Mouse (Mus musculus) neural tube, embryonic 14.5 days (tissue): ENCODE measurements around the gene Icosl. TPM values are rescaled to one million over a fixed set of nuclear protein-coding genes. Genes with fewer than 3 reads are reported as not detected.
"Not testable (repeated sequence)": the region's sequence is repeated elsewhere in the genome, so short reads cannot be mapped to it uniquely, and the experiment has no call there.

Experiments used
- ATAC-seq: fragments of 200-750 bp; cut with Nextera tagmentation; 2 replicates; pipeline ENCODE4 v1.8.0; 2017; ENCODE audit warnings: low read depth, mild to moderate bottlenecking, moderate TSS enrichment, moderate library complexity
- H3K27ac ChIP-seq: fragments of 300-500 bp; sonication (generic); 2 replicates; pipeline ENCODE4 v1.5.1; 2014; ENCODE audit warnings: low read depth, mild to moderate bottlenecking, control low read depth, low read length, moderate library complexity, mixed read lengths
- H3K27me3 ChIP-seq: fragments of 300-500 bp; sonication (generic); 2 replicates; pipeline ENCODE4 v1.6.1; 2014; ENCODE audit warnings: low read length; ENCODE audit not compliant: control insufficient read depth, insufficient read depth
- H3K36me3 ChIP-seq: fragments of 300-500 bp; sonication (generic); 2 replicates; pipeline ENCODE4 v1.6.1; 2014; ENCODE audit warnings: low read length, mixed read lengths; ENCODE audit not compliant: control insufficient read depth, insufficient read depth
- H3K4me1 ChIP-seq: fragments of 300-500 bp; sonication (generic); 2 replicates; pipeline ENCODE4 v1.6.1; 2014; ENCODE audit warnings: low read length; ENCODE audit not compliant: control insufficient read depth, insufficient read depth
- H3K4me2 ChIP-seq: fragments of 300-500 bp; sonication (generic); 2 replicates; pipeline ENCODE4 v1.6.1; 2014; ENCODE audit warnings: mild to moderate bottlenecking, low read depth, low read length, control low read depth
- H3K4me3 ChIP-seq: fragments of 300-500 bp; sonication (generic); 2 replicates; pipeline ENCODE4 v1.5.1; 2014; ENCODE audit warnings: low read depth, low read length, control low read depth, mixed read lengths
- H3K9ac ChIP-seq: fragments of 300-500 bp; sonication (generic); replicated peaks from 2 replicates; pipeline ENCODE4 v1.6.1; 2014; ENCODE audit warnings: low read depth, mild to moderate bottlenecking, control low read depth, low read length, mixed read lengths
- H3K9me3 ChIP-seq: fragments of 300-500 bp; sonication (generic); 2 replicates; pipeline ENCODE4 v1.6.1; 2016; ENCODE audit warnings: low read length; ENCODE audit not compliant: control insufficient read depth
- WGBS: fragments of 180-500 bp; shearing (Covaris S2); extraction: QIAGEN DNeasy Blood & Tissue Kit; methylation state at CpG from one replicate; pipeline ENCODE4 v1.1.7; 2014; 5-methylcytosine and 5-hydroxymethylcytosine counted together
- polyA plus RNA-seq: library from polyadenylated mRNA; unstranded; fragments of >200 nt; fragmentation: Nextera tagmentation; extraction: Ambion mirVana; gene quantifications from 2 replicates; pipeline ENCODE4 v1.2.1, GENCODE M21; 2014

Icosl gene
- polyA plus RNA-seq = 0.56 and 1.1 TPM in 2 replicates

GRCm38 (mm10) chr10:78069101-78070011 lies at the start of gene Icosl:
Gene Icosl, plus strand, starts transcription at chr10:78069302.
- no peak within 1 kb of the TSS for H3K27ac ChIP-seq
- no peaks in the 10 kb centered on the region for H3K4me1 ChIP-seq
- H3K9ac ChIP-seq = peak within 1 kb of the TSS; percentile 52
- peak within 1 kb of the TSS; percentile 43 for H3K4me3 ChIP-seq
- no peaks in the 10 kb centered on the region for H3K9me3 ChIP-seq
- no peaks in the 10 kb centered on the region for H3K36me3 ChIP-seq
- ATAC-seq = peak; percentile 87
- peak within 1 kb of the TSS; percentile 97 for H3K4me2 ChIP-seq
- under 1% methylated on average over 65 of the region's 66 CpGs for WGBS
- peaks cover 5% of the 10 kb centered on the region; the same call in 1 of the 2 replicates for H3K27me3 ChIP-seq

- not testable (repeated sequence) for H3K27ac ChIP-seq, H3K4me2 ChIP-seq, H3K9ac ChIP-seq, H3K4me1 ChIP-seq, H3K9me3 ChIP-seq, ATAC-seq, H3K36me3 ChIP-seq, H3K4me3 ChIP-seq, H3K27me3 ChIP-seq
- WGBS = 96% methylated on average over 6 of the region's 11 CpGs
These were observed 49.1 kb upstream of the Icosl start for GRCm38 (mm10) chr10:78019984-78020383.

- not testable (repeated sequence) for ATAC-seq, H3K9me3 ChIP-seq, H3K27ac ChIP-seq, H3K4me1 ChIP-seq, H3K27me3 ChIP-seq, H3K4me2 ChIP-seq, H3K4me3 ChIP-seq, H3K36me3 ChIP-seq, H3K9ac ChIP-seq
- 79% methylated on average over 6 of the region's 8 CpGs for WGBS
These were observed 43.6 kb upstream of the Icosl start for GRCm38 (mm10) chr10:78025453-78025852.

DNA sequence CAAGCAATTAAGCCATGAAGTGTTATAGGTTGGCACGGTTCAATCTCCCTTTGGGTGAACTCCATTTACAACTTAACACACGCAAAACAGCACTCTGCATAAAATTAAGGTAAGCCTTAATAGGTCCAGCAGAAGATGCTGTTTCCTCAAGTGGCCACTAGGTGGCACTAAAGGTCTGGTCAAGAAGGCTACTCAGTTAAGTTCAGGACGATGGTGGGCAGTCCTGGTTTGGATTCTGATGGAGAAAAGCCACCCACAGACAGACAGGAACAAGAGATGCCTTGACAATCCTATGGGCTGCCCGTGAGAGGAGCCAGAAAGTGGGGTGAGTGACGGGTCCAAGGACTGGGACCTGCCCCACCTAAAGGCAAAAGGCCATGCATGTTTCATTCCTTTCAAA lies 41.0 kb upstream of the Icosl start:
- H3K36me3 ChIP-seq = no peaks in the 10 kb centered on the region
- no peak overlapping the region for H3K4me3 ChIP-seq
- no peak overlapping the region for H3K4me2 ChIP-seq
- H3K27ac ChIP-seq = no peak overlapping the region
- no peak overlapping the region for H3K9ac ChIP-seq
- no peaks in the 10 kb centered on the region for H3K9me3 ChIP-seq
- no peaks in the 10 kb centered on the region for H3K27me3 ChIP-seq
- ATAC-seq = peak; percentile 82
- H3K4me1 ChIP-seq = no peaks in the 10 kb centered on the region
- 3% methylated on average over 5 of the region's 5 CpGs for WGBS

GRCm38 (mm10) chr10:78029080-78029479 lies 40.0 kb upstream of the Icosl start:
- Histone ChIP-seq H3K36me3 (no peaks in the 10 kb centered on the region), H3K9ac (no peak overlapping the region), H3K9me3 (no peaks in the 10 kb centered on the region), H3K4me1 (no peaks in the 10 kb centered on the region), H3K4me3 (no peak overlapping the region), H3K4me2 (no peak overlapping the region), H3K27me3 (no peaks in the 10 kb centered on the region), H3K27ac (no peak overlapping the region)
- ATAC-seq = no peak
- WGBS = 93% methylated on average over 1 of the region's 1 CpGs

GRCm38 (mm10) chr10:78031987-78032386 lies 37.1 kb upstream of the Icosl start:
- no peak overlapping the region for H3K4me3 ChIP-seq
- no peaks in the 10 kb centered on the region for H3K36me3 ChIP-seq
- H3K4me2 ChIP-seq = no peak overlapping the region
- H3K4me1 ChIP-seq = no peaks in the 10 kb centered on the region
- no peak for ATAC-seq
- H3K27ac ChIP-seq = no peak overlapping the region
- no peak overlapping the region for H3K9ac ChIP-seq
- H3K27me3 ChIP-seq = no peaks in the 10 kb centered on the region
- H3K9me3 ChIP-seq = no peaks in the 10 kb centered on the region
- WGBS = 82% methylated on average over 2 of the region's 2 CpGs

GRCm38 (mm10) chr10:78037139-78037538 lies 32.0 kb upstream of the Icosl start:
- no peak overlapping the region for H3K9ac ChIP-seq
- no peak for ATAC-seq
- no peaks in the 10 kb centered on the region for H3K9me3 ChIP-seq
- H3K4me3 ChIP-seq = no peak overlapping the region
- no peak overlapping the region for H3K27ac ChIP-seq
- no peaks in the 10 kb centered on the region for H3K27me3 ChIP-seq
- no peaks in the 10 kb centered on the region for H3K36me3 ChIP-seq
- no peaks in the 10 kb centered on the region for H3K4me1 ChIP-seq
- 89% methylated on average over 4 of the region's 4 CpGs for WGBS
- H3K4me2 ChIP-seq = no peak overlapping the region

GRCm38 (mm10) chr10:78041647-78042046 lies 27.5 kb upstream of the Icosl start, which contains the start of gene Dnmt3l:
Gene Dnmt3l, plus strand, starts transcription at chr10:78041947.
- Histone ChIP-seq H3K4me3 (no peak within 1 kb of the TSS), H3K4me2 (no peak within 1 kb of the TSS), H3K36me3 (no peaks in the 10 kb centered on the region), H3K27me3 (no peaks in the 10 kb centered on the region), H3K27ac (no peak within 1 kb of the TSS), H3K9me3 (no peaks in the 10 kb centered on the region), H3K9ac (no peak within 1 kb of the TSS), H3K4me1 (no peaks in the 10 kb centered on the region)
- ATAC-seq = no peak
- WGBS = 91% methylated on average over 5 of the region's 5 CpGs

DNA sequence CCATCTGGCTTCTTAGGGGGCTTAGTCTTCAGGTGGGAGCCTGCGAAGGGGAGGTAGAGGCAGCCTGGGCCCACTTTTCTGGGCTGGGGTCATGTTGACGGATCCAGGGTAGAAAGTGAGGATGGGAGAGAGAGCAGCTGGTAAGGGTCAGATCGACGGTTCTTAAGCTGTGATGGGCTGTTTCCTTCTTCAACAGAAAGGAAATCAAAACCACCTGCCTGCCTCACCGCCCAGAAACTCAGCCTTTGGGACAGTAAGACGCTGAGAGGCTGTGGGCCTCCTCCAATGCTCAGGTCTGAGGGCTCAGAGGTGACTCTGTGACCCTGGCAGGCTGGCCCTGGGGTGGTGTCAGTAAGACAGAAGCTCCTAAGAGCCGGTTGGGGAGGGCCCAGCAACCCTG lies 27.0 kb upstream of the Icosl start:
- no peaks in the 10 kb centered on the region for H3K27me3 ChIP-seq
- no peak overlapping the region for H3K27ac ChIP-seq
- no peak overlapping the region for H3K9ac ChIP-seq
- H3K4me1 ChIP-seq = no peaks in the 10 kb centered on the region
- no peak for ATAC-seq
- H3K4me2 ChIP-seq = no peak overlapping the region
- 86% methylated on average over 7 of the region's 7 CpGs for WGBS
- H3K9me3 ChIP-seq = no peaks in the 10 kb centered on the region
- no peak overlapping the region for H3K4me3 ChIP-seq
- no peaks in the 10 kb centered on the region for H3K36me3 ChIP-seq
